Mouse (Mus musculus): ENCODE measurements at regions not wholly inside any gene's neighbourhood (a gene's known extent, or its start where the extent isn't known, plus 50 kb on each side); places are given as distances from the start of the nearest gene placed in this dataset.

- no peak for DNase-seq
Observed at GRCm38 (mm10) chr12:57809961-57810360, 246.0 kb downstream of the Ttc6 start.

GRCm38 (mm10) chr12:57823809-57824208 is 259.9 kb downstream of the Ttc6 start:
- no peak for DNase-seq

DNA sequence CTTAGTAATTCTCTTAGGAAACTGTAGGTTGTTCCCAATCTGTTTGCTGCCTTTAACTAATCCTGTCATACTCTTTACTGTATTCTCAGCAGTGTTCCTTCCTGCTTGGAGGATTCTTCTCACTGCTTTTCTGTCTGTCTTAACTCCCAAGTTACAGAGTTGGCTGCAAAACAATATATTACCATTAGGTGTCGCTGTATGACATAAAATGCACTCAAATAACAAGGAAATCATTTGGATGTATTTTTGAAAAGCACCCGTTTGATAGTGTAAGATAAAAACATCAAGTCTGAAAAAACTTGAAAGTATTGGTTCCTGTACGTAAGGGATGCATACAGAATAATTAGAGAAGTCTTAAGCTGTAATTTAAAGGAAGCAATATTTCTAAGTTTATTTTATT is 261.8 kb downstream of the Ttc6 start:
- no peak for DNase-seq

GRCm38 (mm10) chr12:57842813-57843212 is 278.9 kb downstream of the Ttc6 start:
- DNase-seq = no peak

DNA sequence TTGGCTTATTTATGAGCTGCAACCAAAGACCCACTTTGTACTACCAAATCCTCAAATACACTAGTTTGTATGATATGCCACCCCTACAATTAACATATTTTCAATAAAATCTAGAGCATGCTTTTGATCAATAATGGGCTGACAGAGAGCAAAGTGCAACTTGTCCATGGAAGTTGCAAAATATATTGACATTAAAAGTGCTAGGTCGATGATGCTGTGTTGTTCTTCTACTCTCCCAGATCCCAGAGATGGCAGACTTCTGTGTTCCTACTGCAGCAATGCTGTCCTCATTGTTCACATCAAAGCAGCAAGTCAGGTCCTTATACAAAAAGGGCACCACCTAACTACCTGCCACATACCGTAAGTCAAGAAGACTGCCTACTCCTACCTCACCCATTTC is 307.1 kb downstream of the Ttc6 start:
- DNase-seq = no peak

- DNase-seq = no peak
Observed at GRCm38 (mm10) chr12:57890783-57891478, 320.6 kb upstream of the Sstr1 start.

- DNase-seq = no peak
Observed at GRCm38 (mm10) chr12:57891556-57891955, 320.0 kb upstream of the Sstr1 start.

GRCm38 (mm10) chr12:57897751-57898250 is 313.8 kb upstream of the Sstr1 start:
- DNase-seq = peak; percentile 29

DNA sequence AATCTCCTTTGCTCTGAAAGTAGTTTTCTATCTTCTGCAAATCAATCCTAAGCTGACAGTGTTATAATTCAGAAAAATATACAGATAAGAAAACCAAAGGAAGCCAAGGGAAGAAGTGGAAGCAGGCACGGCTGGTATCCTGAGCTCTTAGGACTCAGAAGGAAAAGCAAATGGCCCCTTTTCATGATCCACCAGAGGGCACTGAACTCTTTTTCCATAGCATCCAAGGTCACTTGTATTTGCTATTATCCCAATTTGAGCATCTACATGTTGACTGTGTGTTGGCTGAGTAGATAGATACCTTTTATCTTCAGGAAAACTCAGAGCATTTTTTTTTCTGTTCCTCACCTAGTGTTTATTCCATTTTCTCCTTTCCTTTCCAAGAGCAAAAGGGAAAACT is 306.9 kb upstream of the Sstr1 start:
- DNase-seq = no peak

- no peak for DNase-seq
Observed at GRCm38 (mm10) chr12:57918211-57918610, 293.4 kb upstream of the Sstr1 start.

- DNase-seq = no peak
Observed at GRCm38 (mm10) chr12:57922031-57922430, 289.5 kb upstream of the Sstr1 start.

- DNase-seq = no peak
Observed at GRCm38 (mm10) chr12:57924422-57924821, 287.1 kb upstream of the Sstr1 start.

DNA sequence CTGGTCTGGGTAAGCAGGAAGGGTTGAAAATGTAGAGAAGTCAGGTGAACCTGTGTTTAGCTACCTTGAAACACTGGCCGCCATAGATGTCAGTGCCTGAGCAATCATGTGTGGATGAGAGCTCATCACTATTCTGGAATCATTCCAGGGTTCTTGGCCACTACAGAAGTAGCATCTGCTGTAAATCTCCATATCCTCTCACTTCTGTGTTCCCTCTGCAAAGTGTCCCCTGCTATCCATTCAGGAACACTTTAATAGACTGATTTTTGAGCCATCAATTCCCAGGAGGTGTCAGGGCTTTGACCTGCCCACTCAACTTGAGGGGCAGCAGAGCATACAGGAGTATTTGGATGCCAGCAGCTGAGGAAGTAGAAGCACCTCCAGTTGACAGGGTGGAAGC is 284.7 kb upstream of the Sstr1 start:
- DNase-seq = no peak

DNA sequence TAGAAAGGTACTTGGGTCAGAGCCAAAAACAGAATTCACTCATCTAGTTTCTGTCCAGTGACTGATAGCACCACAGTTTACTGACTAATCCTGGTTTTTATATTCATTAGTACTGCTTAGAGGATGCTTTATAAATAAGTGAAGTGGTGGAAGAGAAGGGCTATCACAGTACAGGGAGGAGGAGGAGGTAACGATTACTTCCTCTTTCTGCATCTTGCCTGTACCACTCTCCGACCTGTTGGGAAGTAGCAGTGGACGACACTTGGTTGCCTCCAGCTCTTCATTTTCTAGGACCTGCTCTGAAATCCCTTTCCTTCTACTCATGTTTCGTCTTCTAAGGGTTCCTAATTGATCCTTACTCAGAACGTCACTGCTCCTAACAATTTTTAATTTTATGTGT is 283.5 kb upstream of the Sstr1 start:
- DNase-seq = no peak

DNA sequence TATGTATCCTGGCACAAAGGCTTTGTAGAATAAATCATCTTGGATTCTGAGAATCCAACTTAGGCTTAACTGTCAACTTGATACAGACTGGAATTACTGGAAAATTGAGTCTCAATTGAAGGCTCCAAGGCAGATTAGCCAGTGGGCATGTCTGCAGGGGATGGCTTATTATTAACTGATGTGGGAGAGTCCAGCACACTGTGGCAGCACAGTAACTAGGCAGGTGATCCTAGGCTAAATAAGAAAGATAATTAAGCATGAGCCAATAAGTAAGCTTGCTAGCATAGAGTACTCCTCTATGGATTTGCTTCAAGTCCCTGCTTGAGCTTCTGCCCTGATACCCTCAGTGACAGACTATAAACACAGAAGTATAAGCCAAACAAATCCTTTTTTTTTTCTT is 279.7 kb upstream of the Sstr1 start:
- no peak for DNase-seq

DNA sequence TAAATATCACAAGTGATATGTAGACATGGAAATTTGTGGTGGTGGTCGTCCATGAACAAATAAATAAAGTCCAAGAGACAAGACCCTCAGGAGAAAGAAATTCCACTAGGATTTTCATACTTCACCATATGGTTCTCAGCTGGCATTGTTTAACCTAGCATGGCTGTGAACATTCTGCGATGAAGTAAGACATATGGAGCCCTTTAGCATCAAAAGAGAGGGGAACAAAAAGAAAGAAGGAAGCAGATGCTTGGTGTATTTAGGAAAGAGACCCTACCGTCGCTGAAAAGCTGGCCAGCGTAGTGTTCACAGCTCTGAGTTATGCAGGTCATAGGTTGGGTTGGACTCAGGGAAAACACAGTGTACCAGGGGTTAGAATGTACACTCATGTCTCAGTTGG is 261.7 kb upstream of the Sstr1 start:
- DNase-seq = no peak

- no peak for DNase-seq
Observed at GRCm38 (mm10) chr12:57958527-57958926, 253.0 kb upstream of the Sstr1 start.

- DNase-seq = no peak
Observed at GRCm38 (mm10) chr12:57960171-57960570, 251.4 kb upstream of the Sstr1 start.

DNA sequence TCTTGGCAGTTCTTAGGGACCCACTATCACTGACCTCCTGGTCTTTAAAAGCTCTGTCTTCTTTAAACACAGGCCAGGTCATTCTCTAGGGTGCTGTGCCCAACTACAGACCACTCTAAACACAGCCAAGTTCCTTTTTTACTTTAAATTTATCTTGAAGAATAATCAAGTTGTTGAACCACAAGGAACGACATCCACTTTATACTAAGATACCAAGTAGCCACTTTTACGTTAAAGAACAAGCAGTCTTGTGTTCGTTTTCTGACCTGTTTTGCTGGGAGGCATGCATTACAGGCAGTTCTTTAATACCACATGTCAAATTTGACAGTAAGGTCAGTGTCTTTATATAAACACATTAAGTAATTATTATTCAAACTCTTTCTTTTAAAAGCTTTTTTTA is 242.4 kb upstream of the Sstr1 start:
- DNase-seq = no peak

DNA sequence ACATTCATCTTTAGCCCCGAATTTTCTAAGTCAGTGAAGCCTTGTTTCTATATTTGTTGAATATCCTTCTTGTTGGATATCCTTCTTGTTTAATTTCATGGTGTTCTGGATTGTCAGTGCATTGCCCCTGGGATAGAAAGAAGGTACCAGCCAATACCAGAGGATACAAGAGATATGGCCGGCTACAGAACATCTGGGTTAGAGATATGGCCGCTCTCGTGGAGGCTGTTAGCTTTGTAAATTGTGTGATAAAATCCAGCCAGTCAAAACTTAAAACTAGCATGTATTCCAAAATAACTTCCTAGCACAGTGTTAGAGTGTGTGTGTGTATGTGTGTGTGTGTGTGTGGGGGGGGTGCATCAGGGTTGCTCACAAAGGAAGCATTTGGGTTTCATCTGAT is 241.4 kb upstream of the Sstr1 start:
- DNase-seq = no peak

- DNase-seq = no peak
Observed at GRCm38 (mm10) chr12:57972484-57972883, 239.1 kb upstream of the Sstr1 start.

All from adrenal gland, adult 2 months (tissue).